In the genomic region with DNA sequence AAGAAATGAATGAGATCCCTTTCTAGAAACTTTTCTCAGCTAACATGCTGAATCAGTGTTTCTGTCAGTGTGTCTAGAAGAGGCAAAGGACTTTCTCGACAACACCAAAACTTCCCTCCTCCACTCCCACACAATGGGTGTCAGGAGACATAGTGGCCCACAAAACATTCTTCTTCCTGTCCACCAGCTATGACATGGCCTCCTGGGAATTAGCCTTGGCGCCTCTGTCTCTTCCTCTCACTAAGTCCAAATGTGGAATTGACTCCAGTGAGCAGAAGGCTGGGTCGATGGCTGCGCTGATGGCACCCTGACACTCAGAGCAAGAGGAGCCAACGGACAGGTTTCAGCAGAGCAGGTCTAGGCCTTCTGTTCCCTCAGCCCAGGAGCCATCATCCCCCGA, we compare ENCODE assay signal across 15 mouse cellular contexts.
"Had no signal": no experiment of that assay in that cellular context is flagged by ENCODE, and none has a peak within 500 bp of the region (broad histone marks: within the 10 kb centered on the region; RNA-seq: fewer than 3 reads in every experiment).

No protein-coding gene starts in this region.

- H3K27ac ChIP-seq: limb, embryonic 12.5 days; liver, embryonic 13.5 days; lung, embryonic 15.5 days; macrophage; midbrain, embryonic 12.5 days; stomach, embryonic 15.5 days had no signal

- DNase-seq: layer of hippocampus, adult 9-11 months; liver; liver, embryonic 13.5 days; liver, postnatal 0 days; lung, postnatal 14 days; right cerebral cortex, postnatal 14 days; thymus, adult 2 months; thymus, postnatal 25 days had no signal

- H3K4me2 ChIP-seq: limb, embryonic 12.5 days; liver, embryonic 13.5 days; lung, embryonic 15.5 days; midbrain, embryonic 12.5 days; stomach, embryonic 15.5 days had no signal

- ATAC-seq: intestine, postnatal 0 days; liver, postnatal 0 days had no signal

- H3K36me3 ChIP-seq: limb, embryonic 12.5 days; liver, embryonic 13.5 days; lung, embryonic 15.5 days; midbrain, embryonic 12.5 days; stomach, embryonic 15.5 days had no signal

- H3K9ac ChIP-seq: limb, embryonic 12.5 days; liver, embryonic 13.5 days; liver, postnatal 0 days; lung, embryonic 15.5 days; midbrain, embryonic 12.5 days; stomach, embryonic 15.5 days had no signal

- H3K4me1 ChIP-seq: liver, embryonic 13.5 days; megakaryocyte, embryonic 14.5 days; stomach, embryonic 15.5 days had no signal

- H3K27me3 ChIP-seq: limb, embryonic 12.5 days; liver, embryonic 13.5 days; megakaryocyte, embryonic 14.5 days; midbrain, embryonic 12.5 days; stomach, embryonic 15.5 days had no signal

- H3K9me3 ChIP-seq: limb, embryonic 12.5 days; liver, embryonic 13.5 days; lung, embryonic 15.5 days; midbrain, embryonic 12.5 days; stomach, embryonic 15.5 days had no signal

- H3K4me3 ChIP-seq: limb, embryonic 12.5 days; liver, embryonic 13.5 days; lung, embryonic 15.5 days; megakaryocyte, embryonic 14.5 days; midbrain, embryonic 12.5 days; stomach, embryonic 15.5 days had no signal
